Mouse (Mus musculus) lung, postnatal 0 days (tissue): Measurements from ENCODE around the gene Fam69b.

Source experiments
- CTCF ChIP-seq: IDR thresholded peaks from 2 replicates; pipeline ENCODE4 v1.5.1; 2016; ENCODE audit warnings: antibody characterized with exemption, mild to moderate bottlenecking
- EP300 ChIP-seq: IDR thresholded peaks from 2 replicates; pipeline ENCODE4 v1.6.1; 2016; ENCODE audit warnings: antibody characterized with exemption, mild to moderate bottlenecking, control low read depth

DNA sequence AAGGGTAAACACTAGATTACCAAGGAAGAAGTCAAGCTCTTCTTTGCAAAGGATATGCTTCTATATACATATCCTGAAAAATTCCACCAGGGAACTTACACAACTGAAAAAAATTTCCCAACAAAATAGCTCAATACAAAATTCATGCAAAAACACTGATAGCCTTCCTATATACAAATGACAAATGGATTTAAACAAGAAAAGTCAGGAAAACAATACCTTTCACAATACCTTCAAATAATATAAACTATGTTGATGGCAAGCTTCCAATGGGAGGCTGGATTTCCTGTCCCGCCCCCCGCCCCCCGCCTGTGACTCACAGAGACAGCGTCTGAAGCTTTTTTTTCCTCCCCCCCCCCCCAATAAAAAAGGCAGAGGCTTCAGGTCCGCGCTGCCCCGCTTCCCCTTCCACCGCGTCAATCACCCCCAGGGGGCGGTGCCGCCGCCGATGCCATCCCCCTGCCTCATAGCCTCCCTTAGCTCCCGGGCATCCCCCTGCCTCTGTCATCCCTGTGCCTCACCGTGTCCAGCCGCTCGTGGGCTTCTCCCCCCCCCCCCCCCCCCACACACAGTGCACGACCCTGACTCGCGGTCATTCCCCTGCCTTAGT lies 33.0 kb downstream of the Fam69b start:
- TF ChIP-seq CTCF, result peak; percentile 13; the same call in 1 of the 2 replicates
- TF ChIP-seq EP300, result peak; percentile 52
